Mouse (Mus musculus) kidney, adult 8-10 months (tissue): ENCODE measurements around the gene Ndst4.
A peak's percentile ranks its signal among the peaks of the same experiment; 100 is the strongest.

Experiments used
- DNase-seq, 2 experiments: peaks; one replicate each; pipeline ENCODE4 v3.0.0; 2022

Gene Ndst4

GRCm38 (mm10) chr3:125403601-125404396 lies at the start of gene Ndst4:
TSS of gene Ndst4 (plus strand) at chr3:125404076.
- peak in 1 of 2 experiments; percentile 1 for DNase-seq

GRCm38 (mm10) chr3:125397443-125397842 lies 6.4 kb upstream of the Ndst4 start:
- no peak for DNase-seq

GRCm38 (mm10) chr3:125406456-125406855 lies 2.6 kb downstream of the Ndst4 start:
- DNase-seq = no peak

GRCm38 (mm10) chr3:125406991-125407390 lies 3.1 kb downstream of the Ndst4 start:
- DNase-seq = no peak

- no peak for DNase-seq
Observed at GRCm38 (mm10) chr3:125466894-125467652, 63.2 kb downstream of the Ndst4 start.

- no peak for DNase-seq
Observed at GRCm38 (mm10) chr3:125510102-125510501, 106.2 kb downstream of the Ndst4 start.

GRCm38 (mm10) chr3:125533371-125533770 lies 129.5 kb downstream of the Ndst4 start:
- DNase-seq = no peak

GRCm38 (mm10) chr3:125570602-125571001 lies 166.7 kb downstream of the Ndst4 start:
- DNase-seq = no peak

GRCm38 (mm10) chr3:125632233-125632632 lies 228.4 kb downstream of the Ndst4 start:
- DNase-seq = no peak

- DNase-seq = no peak
Observed at GRCm38 (mm10) chr3:125655009-125655635, 251.2 kb downstream of the Ndst4 start.

- DNase-seq = no peak
Observed at GRCm38 (mm10) chr3:125660114-125660717, 256.3 kb downstream of the Ndst4 start.

GRCm38 (mm10) chr3:125660884-125661532 lies 257.1 kb downstream of the Ndst4 start:
- no peak for DNase-seq

GRCm38 (mm10) chr3:125673997-125674794 lies 270.3 kb downstream of the Ndst4 start:
- DNase-seq = no peak

GRCm38 (mm10) chr3:125675211-125675896 lies 271.5 kb downstream of the Ndst4 start:
- DNase-seq = no peak

- DNase-seq = no peak
Observed at GRCm38 (mm10) chr3:125678924-125679323, 275.0 kb downstream of the Ndst4 start.

- no peak for DNase-seq
Observed at GRCm38 (mm10) chr3:125683460-125684230, 279.8 kb downstream of the Ndst4 start.

GRCm38 (mm10) chr3:125684583-125684982 lies 280.7 kb downstream of the Ndst4 start:
- no peak for DNase-seq

- no peak for DNase-seq
Observed at GRCm38 (mm10) chr3:125687601-125688000, 283.7 kb downstream of the Ndst4 start.

- no peak for DNase-seq
Observed at GRCm38 (mm10) chr3:125690948-125691347, 287.1 kb downstream of the Ndst4 start.

GRCm38 (mm10) chr3:125722953-125723352 lies 319.1 kb downstream of the Ndst4 start:
- no peak for DNase-seq
